Mouse (Mus musculus) heart, postnatal 0 days (tissue): ENCODE results near the gene Tff2. TPM values are rescaled to one million over a fixed set of nuclear protein-coding genes. Genes with fewer than 3 reads are reported as not detected.

ENCODE experiments used
- ATAC-seq: fragments of 200-750 bp; cut with Nextera tagmentation; 2 replicates; pipeline ENCODE4 v1.8.0; 2017; ENCODE audit warnings: low read depth, moderate number of reproducible peaks, moderate library complexity; ENCODE audit not compliant: insufficient read depth
- DNase-seq: peaks from one replicate; pipeline ENCODE4 v3.0.0-alpha.2; 2016; ENCODE audit warnings: low spot score
- H3K27ac ChIP-seq: fragments of 300-500 bp; sonication (generic); 2 replicates; pipeline ENCODE4 v1.5.1; 2014; ENCODE audit warnings: low read depth, mild to moderate bottlenecking
- H3K27me3 ChIP-seq: fragments of 300-500 bp; sonication (generic); 2 replicates; pipeline ENCODE4 v1.6.1; 2014; ENCODE audit warnings: low read length, mixed read lengths; ENCODE audit not compliant: control insufficient read depth, insufficient read depth
- H3K36me3 ChIP-seq: fragments of 300-500 bp; sonication (generic); replicated peaks from 2 replicates; pipeline ENCODE4 v1.6.1; 2014; ENCODE audit warnings: low read length, mixed read lengths; ENCODE audit not compliant: control insufficient read depth, insufficient read depth
- H3K4me1 ChIP-seq: fragments of 300-500 bp; sonication (generic); 2 replicates; pipeline ENCODE4 v1.6.1; 2014; ENCODE audit warnings: antibody characterized with exemption; ENCODE audit not compliant: control insufficient read depth, insufficient read depth
- H3K4me2 ChIP-seq: fragments of 300-500 bp; sonication (generic); 2 replicates; pipeline ENCODE4 v1.6.1; 2014; ENCODE audit warnings: low read depth, mild to moderate bottlenecking, low read length, moderate library complexity
- H3K4me3 ChIP-seq: fragments of 300-500 bp; sonication (generic); 2 replicates; pipeline ENCODE4 v1.5.1; 2014; ENCODE audit warnings: low read depth, low read length
- H3K9ac ChIP-seq: fragments of 300-500 bp; sonication (generic); replicated peaks from 2 replicates; pipeline ENCODE4 v1.6.1; 2014; ENCODE audit warnings: low read depth, low read length, mixed read lengths
- H3K9me3 ChIP-seq: fragments of 300-500 bp; sonication (generic); replicated peaks from 2 replicates; pipeline ENCODE4 v1.6.1; 2016; ENCODE audit warnings: low read length; ENCODE audit not compliant: control insufficient read depth
- CTCF ChIP-seq: IDR thresholded peaks from 2 replicates; pipeline ENCODE4 v1.5.1; 2016; ENCODE audit warnings: antibody characterized with exemption, control low read depth, low read depth
- EP300 ChIP-seq: IDR thresholded peaks from 2 replicates; pipeline ENCODE4 v1.6.1; 2016; ENCODE audit warnings: antibody characterized with exemption, low read depth
- WGBS: fragments of 180-500 bp; shearing (Covaris S2); extraction: QIAGEN DNeasy Blood & Tissue Kit; methylation state at CpG from one replicate; pipeline ENCODE4 v1.1.7; 2014; 5-methylcytosine and 5-hydroxymethylcytosine counted together
- polyA plus RNA-seq: library from polyadenylated mRNA; unstranded; fragments of >200 nt; fragmentation: Nextera tagmentation; extraction: Ambion mirVana; gene quantifications from 2 replicates; pipeline ENCODE4 v1.2.1, GENCODE M21; 2015
- total RNA-seq: library from RNA; depleted of rRNA; stranded (reverse); fragments of >200 nt; gene quantifications from 2 replicates; pipeline ENCODE4 v1.2.3, GENCODE M21; 2014; ENCODE audit warnings: low replicate concordance

Gene Tff2
- total and polyA plus RNA-seq, 2 experiments from 2014 or later: not detected

- no peak for TF ChIP-seq EP300
- no peak for TF ChIP-seq CTCF
- H3K27ac ChIP-seq: no peak overlapping the region
- no peak overlapping the region for H3K4me3 ChIP-seq
- 37% methylated on average over 3 of the region's 3 CpGs for WGBS
- DNase-seq (no peak), ATAC-seq (no peak)
- no peaks in the 10 kb centered on the region for H3K36me3 ChIP-seq
- H3K9me3 ChIP-seq: no peaks in the 10 kb centered on the region
- no peak overlapping the region for H3K4me2 ChIP-seq
- no peak overlapping the region for H3K9ac ChIP-seq
- H3K27me3 ChIP-seq: no peaks in the 10 kb centered on the region
- no peaks in the 10 kb centered on the region for H3K4me1 ChIP-seq
Measured at GRCm38 (mm10) chr17:31136291-31136690, 7.8 kb downstream of the Tff2 start.

GRCm38 (mm10) chr17:31134913-31135312, 9.2 kb downstream of the Tff2 start:
- no peaks in the 10 kb centered on the region for H3K9me3 ChIP-seq
- H3K27ac ChIP-seq: no peak overlapping the region
- no peak for TF ChIP-seq EP300
- TF ChIP-seq CTCF: no peak
- H3K36me3 ChIP-seq: no peaks in the 10 kb centered on the region
- H3K27me3 ChIP-seq: no peaks in the 10 kb centered on the region
- no peak overlapping the region for H3K9ac ChIP-seq
- ATAC-seq: no peak
- no peak overlapping the region for H3K4me2 ChIP-seq
- DNase-seq: no peak
- WGBS: 62% methylated on average over 6 of the region's 6 CpGs
- H3K4me1 ChIP-seq: no peaks in the 10 kb centered on the region
- H3K4me3 ChIP-seq: no peak overlapping the region

- Histone ChIP-seq H3K27me3 (no peaks in the 10 kb centered on the region), H3K4me1 (no peaks in the 10 kb centered on the region), H3K27ac (no peak overlapping the region), H3K9ac (no peak overlapping the region), H3K4me2 (no peak overlapping the region), H3K36me3 (no peaks in the 10 kb centered on the region), H3K9me3 (no peaks in the 10 kb centered on the region), H3K4me3 (no peak overlapping the region)
- DNase-seq (no peak), ATAC-seq (no peak)
- 63% methylated on average over 15 of the region's 15 CpGs for WGBS
- no peak for TF ChIP-seq EP300
- no peak for TF ChIP-seq CTCF
Measured at GRCm38 (mm10) chr17:31133776-31134175, 10.3 kb downstream of the Tff2 start.

- no peak overlapping the region for H3K4me3 ChIP-seq
- ATAC-seq (no peak), DNase-seq (no peak)
- no peaks in the 10 kb centered on the region for H3K27me3 ChIP-seq
- H3K9me3 ChIP-seq: no peaks in the 10 kb centered on the region
- no peak overlapping the region for H3K27ac ChIP-seq
- H3K9ac ChIP-seq: no peak overlapping the region
- no peaks in the 10 kb centered on the region for H3K4me1 ChIP-seq
- H3K36me3 ChIP-seq: no peaks in the 10 kb centered on the region
- TF ChIP-seq CTCF (no peak), EP300 (no peak)
- WGBS: 65% methylated on average over 10 of the region's 10 CpGs
- no peak overlapping the region for H3K4me2 ChIP-seq
Measured at GRCm38 (mm10) chr17:31131269-31131821, 12.7 kb downstream of the Tff2 start.

- Histone ChIP-seq H3K36me3 (no peaks in the 10 kb centered on the region), H3K9me3 (no peaks in the 10 kb centered on the region), H3K27me3 (no peaks in the 10 kb centered on the region), H3K4me1 (no peaks in the 10 kb centered on the region), H3K9ac (no peak within 1 kb of the TSS), H3K4me2 (no peak within 1 kb of the TSS), H3K4me3 (no peak within 1 kb of the TSS), H3K27ac (no peak within 1 kb of the TSS)
- TF ChIP-seq CTCF (no peak), EP300 (no peak)
- ATAC-seq (no peak), DNase-seq (no peak)
- 26% methylated on average over 2 of the region's 2 CpGs for WGBS
Measured at GRCm38 (mm10) chr17:31129452-31129851, 14.6 kb downstream of the Tff2 start, which contains the start of gene Tff3. Gene Tff3 (minus strand): TSS chr17:31129646.

GRCm38 (mm10) chr17:31128708-31129318, 15.3 kb downstream of the Tff2 start:
- Histone ChIP-seq H3K9ac (no peak overlapping the region), H3K4me1 (no peaks in the 10 kb centered on the region), H3K9me3 (no peaks in the 10 kb centered on the region), H3K27ac (no peak overlapping the region), H3K36me3 (no peaks in the 10 kb centered on the region), H3K4me2 (no peak overlapping the region), H3K27me3 (no peaks in the 10 kb centered on the region), H3K4me3 (no peak overlapping the region)
- WGBS: 72% methylated on average over 9 of the region's 9 CpGs
- DNase-seq (no peak), ATAC-seq (no peak)
- TF ChIP-seq CTCF (no peak), EP300 (no peak)
